Mouse (Mus musculus): ENCODE measurements at regions not wholly inside any gene's neighbourhood (a gene's known extent, or its start where the extent isn't known, plus 50 kb on each side); places are given as distances from the start of the nearest gene placed in this dataset.

GRCm38 (mm10) chr16:24341736-24342135, 51.6 kb upstream of the Lpp start:
- in situ Hi-C loops (cut with MboI; ENCODE audit: low pct_unique_long_range_greater_than_20kb in 1 of 2, low sequenced_read_pairs in 2 of 2, unreplicated experiment in 1 of 2), result loop anchor here in 1 of 2 experiments (25.0 kb wide), 1 partner anchor 721 kb away; no protein-coding TSS in a partner anchor

GRCm38 (mm10) chr16:24340646-24341045, 52.7 kb upstream of the Lpp start:
- in situ Hi-C loops (cut with MboI; ENCODE audit: low pct_unique_long_range_greater_than_20kb in 1 of 2, low sequenced_read_pairs in 2 of 2, unreplicated experiment in 1 of 2), result loop anchor here in 1 of 2 experiments (25.0 kb wide), 1 partner anchor 722 kb away; no protein-coding TSS in a partner anchor

DNA sequence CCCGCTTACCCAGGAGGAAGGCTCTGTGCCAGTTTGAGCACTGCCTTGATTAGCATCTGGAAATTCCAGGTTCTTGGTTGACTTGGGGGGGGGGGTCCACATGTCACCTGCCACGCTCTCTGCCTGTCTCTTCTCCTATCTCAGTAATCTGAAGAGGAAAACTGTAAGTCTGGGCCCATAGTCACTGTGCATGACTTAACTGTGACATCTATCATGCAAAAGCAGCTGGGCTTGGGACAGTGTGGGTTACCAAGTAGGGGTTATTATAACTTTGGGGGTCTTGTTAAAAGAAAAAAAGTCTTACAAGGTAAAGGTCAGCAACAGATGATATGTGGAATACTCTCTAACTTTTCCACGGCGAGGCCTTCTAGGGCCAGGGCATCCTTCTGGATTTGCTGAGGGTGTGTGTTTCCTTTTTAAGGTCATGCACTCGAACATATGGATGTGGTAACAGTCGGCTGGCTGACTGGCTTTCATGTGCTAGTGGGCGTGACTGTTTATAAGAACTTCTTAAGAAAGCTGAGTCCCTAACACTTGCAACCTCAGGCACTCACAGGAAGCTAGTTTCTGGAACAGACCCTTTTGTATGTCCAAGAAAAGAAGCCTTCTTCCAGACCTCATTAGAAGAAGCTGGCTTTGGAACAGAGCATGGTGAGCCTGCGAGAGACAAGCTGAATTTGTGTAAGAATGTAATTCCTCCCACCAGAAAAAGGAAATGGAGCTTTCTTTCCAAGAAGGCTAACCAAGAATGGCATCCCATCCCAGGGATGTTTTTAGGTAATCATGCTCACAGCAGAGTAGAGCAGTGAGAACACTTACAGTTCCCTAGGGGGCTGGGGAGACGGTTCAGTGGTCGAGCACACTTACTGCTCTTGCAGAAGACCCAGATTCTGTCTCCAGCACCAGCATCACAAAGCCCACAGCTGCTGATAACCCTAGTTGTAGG, 53.7 kb upstream of the Lpp start:
- in situ Hi-C loops (cut with MboI; ENCODE audit: low pct_unique_long_range_greater_than_20kb in 1 of 2, low sequenced_read_pairs in 2 of 2, unreplicated experiment in 1 of 2), result loop anchor here in 1 of 2 experiments (25.0 kb wide), 1 partner anchor 723 kb away; no protein-coding TSS in a partner anchor

- in situ Hi-C loops (cut with MboI; ENCODE audit: low pct_unique_long_range_greater_than_20kb in 1 of 2, low sequenced_read_pairs in 2 of 2, unreplicated experiment in 1 of 2), result loop anchor here in 1 of 2 experiments (25.0 kb wide), 1 partner anchor 724 kb away; no protein-coding TSS in a partner anchor
Observed at GRCm38 (mm10) chr16:24338404-24338803, 54.9 kb upstream of the Lpp start.

DNA sequence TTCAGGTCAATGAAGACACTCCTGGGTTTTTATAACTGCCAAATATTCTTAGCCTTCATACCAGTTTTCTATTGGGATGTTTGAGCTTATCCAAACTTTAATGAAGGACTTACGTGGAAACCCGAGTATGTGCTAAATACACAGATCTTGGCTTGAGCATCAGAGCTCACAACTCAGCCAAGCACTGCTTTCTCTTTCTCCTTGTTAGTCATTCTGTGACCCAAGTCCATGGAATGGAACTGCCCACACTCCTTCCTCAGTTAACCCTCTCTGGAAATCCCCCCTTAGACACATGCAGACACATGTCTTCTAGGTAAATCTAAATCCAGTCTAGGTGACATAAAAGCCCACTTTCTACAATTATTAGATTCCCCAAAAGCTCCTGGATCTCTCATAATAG, 58.9 kb upstream of the Lpp start:
- in situ Hi-C loops (cut with MboI; ENCODE audit: low pct_unique_long_range_greater_than_20kb in 1 of 2, low sequenced_read_pairs in 2 of 2, unreplicated experiment in 1 of 2), result loop anchor here in 1 of 2 experiments (25.0 kb wide), 1 partner anchor 728 kb away; no protein-coding TSS in a partner anchor

GRCm38 (mm10) chr16:24331446-24332020, 61.8 kb upstream of the Lpp start:
- in situ Hi-C loops (cut with MboI; ENCODE audit: low pct_unique_long_range_greater_than_20kb in 1 of 2, low sequenced_read_pairs in 2 of 2, unreplicated experiment in 1 of 2), result loop anchor here in 1 of 2 experiments (25.0 kb wide), 1 partner anchor 731 kb away; no protein-coding TSS in a partner anchor

GRCm38 (mm10) chr16:24326571-24326970, 66.7 kb upstream of the Lpp start:
- in situ Hi-C loops (cut with MboI; ENCODE audit: low pct_unique_long_range_greater_than_20kb in 1 of 2, low sequenced_read_pairs in 2 of 2, unreplicated experiment in 1 of 2), result loop anchor here in 1 of 2 experiments (25.0 kb wide), 1 partner anchor 736 kb away; no protein-coding TSS in a partner anchor

DNA sequence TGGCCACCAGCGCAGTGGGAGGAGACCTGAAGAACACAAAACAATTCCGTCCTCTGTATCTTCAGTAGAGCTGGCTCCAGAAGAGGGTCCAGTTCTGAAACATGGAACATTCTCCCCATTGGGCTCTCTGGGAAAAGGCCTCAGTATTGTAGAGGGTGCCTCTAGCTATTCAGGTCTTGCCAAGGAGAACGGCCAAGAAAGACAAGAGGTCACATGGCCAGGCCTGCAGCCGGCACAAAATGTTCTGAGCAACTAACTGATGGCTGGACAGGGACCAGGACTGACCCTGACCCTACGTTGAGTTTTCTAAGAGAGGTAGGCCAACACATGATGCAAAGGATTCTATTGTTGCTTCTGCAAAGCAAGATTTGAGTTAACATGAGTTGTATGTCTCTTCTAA, 67.3 kb upstream of the Lpp start:
- in situ Hi-C loops (cut with MboI; ENCODE audit: low pct_unique_long_range_greater_than_20kb in 1 of 2, low sequenced_read_pairs in 2 of 2, unreplicated experiment in 1 of 2), result loop anchor here in 1 of 2 experiments (25.0 kb wide), 1 partner anchor 736 kb away; no protein-coding TSS in a partner anchor

- in situ Hi-C loops (cut with MboI; ENCODE audit: low pct_unique_long_range_greater_than_20kb in 1 of 2, low sequenced_read_pairs in 2 of 2, unreplicated experiment in 1 of 2), result loop anchor here (25.0 kb wide), 2 partner anchors 338 to 737 kb away; partner anchors contain the start of genes Bcl6 (in 1 of the 2) and Gm37419 (in 1 of the 2)
Observed at GRCm38 (mm10) chr16:24324917-24325316, 68.4 kb upstream of the Lpp start.

DNA sequence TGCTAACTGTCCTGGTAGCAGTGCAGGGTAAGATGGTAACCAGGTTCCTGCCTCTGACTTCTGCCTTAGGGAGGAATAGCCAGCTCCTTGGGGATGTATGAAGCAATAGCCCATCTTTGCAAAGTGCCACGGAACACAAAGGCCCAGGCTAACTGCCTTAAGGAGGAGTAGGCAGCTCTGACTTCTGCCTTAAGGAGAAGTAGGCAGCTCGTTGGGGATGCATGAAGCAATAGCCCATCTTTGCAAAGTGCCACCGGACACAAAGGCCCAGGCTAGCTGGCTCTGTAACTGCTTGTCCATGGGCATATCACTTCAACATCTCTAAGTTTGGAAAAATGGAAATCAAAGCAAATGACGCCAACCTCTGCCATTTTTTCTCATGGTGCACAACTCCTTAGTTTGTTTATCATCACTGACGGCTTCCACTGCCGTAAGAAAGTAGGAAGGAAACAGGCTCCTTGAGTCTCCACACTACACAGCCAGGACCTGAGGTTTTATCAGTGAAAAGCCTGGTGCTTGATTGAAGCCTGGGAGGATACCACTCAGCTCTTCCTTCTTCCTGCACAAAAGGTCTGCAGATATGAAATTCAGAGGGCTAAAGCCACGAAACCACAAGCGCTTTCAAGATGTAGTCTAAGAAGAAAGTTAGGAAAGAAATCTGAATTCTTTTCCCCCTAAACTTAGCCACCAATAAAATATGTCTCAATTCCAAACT, 74.4 kb upstream of the Lpp start:
- in situ Hi-C loops (cut with MboI; ENCODE audit: low pct_unique_long_range_greater_than_20kb in 1 of 2, low sequenced_read_pairs in 2 of 2, unreplicated experiment in 1 of 2), result loop anchor here (10.0 to 25.0 kb wide), 2 partner anchors 332 to 334 kb away; partner anchors contain the start of genes Bcl6 (in 2 of the 2) and Gm37419 (in 2 of the 2)

- in situ Hi-C loops (cut with MboI; ENCODE audit: low pct_unique_long_range_greater_than_20kb in 1 of 2, low sequenced_read_pairs in 2 of 2, unreplicated experiment in 1 of 2), result loop anchor here (10.0 to 25.0 kb wide), 2 partner anchors 326 to 329 kb away; partner anchors contain the start of genes Bcl6 (in 2 of the 2) and Gm37419 (in 2 of the 2)
Observed at GRCm38 (mm10) chr16:24313544-24314326, 79.6 kb upstream of the Lpp start.

DNA sequence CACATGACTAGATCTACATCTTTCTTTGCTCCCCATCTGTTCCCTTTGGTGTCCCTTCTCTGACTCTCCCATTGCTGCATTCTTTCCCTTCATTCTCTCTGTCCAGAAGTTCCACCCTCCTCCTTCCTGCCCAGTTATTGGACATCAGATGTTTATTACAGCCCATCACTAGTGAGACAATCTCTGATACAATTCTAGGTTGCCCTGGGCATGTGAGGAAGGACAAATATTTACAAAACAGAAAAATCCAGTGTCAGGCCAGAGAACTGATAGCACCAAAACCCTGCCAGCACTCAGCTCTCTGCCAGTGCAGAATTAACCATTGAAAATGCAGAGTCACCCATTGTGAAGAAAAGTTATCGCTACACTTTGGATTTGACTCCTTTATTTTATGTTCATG, 87.9 kb upstream of the Lpp start:
- in situ Hi-C loops (cut with MboI; ENCODE audit: low pct_unique_long_range_greater_than_20kb in 1 of 2, low sequenced_read_pairs in 2 of 2, unreplicated experiment in 1 of 2), result loop anchor here in 1 of 2 experiments (25.0 kb wide), 1 partner anchor 318 kb away; the partner anchor contains the start of genes Bcl6 and Gm37419

- in situ Hi-C loops (cut with MboI; ENCODE audit: low pct_unique_long_range_greater_than_20kb in 1 of 2, low sequenced_read_pairs in 2 of 2, unreplicated experiment in 1 of 2), result no loop called here
Observed at GRCm38 (mm10) chr16:24296790-24297189, 96.5 kb upstream of the Lpp start.

- in situ Hi-C loops (cut with MboI; ENCODE audit: low pct_unique_long_range_greater_than_20kb in 1 of 2, low sequenced_read_pairs in 2 of 2, unreplicated experiment in 1 of 2), result no loop called here
Observed at GRCm38 (mm10) chr16:24295626-24296440, 97.5 kb upstream of the Lpp start.

GRCm38 (mm10) chr16:24284215-24284614, 109.1 kb upstream of the Lpp start:
- in situ Hi-C loops (cut with MboI; ENCODE audit: low pct_unique_long_range_greater_than_20kb in 1 of 2, low sequenced_read_pairs in 2 of 2, unreplicated experiment in 1 of 2), result no loop called here

DNA sequence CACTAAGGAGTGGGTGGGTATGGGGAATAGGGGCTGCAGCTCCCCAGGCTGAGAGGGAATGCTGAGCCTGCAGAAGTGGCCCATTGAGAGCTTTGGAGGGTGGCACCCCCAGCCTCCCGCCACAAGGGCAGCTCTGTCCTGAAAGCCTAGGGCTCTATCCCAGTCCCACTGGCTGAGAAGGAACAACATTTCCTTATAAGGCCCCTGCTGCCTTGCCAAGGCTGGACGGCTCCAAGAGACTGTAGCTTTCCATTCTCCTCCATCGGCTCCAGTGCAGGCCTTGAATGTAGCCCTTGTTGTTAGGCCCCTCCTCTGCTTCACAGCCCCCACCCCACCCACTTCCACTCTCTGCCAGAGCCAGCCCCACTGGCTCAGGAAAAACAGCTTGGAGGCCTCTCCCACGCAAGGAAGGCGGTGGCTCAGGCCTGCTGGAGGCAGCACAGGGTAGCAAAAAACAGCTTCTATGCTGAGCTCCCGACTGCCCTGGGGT, 111.1 kb upstream of the Lpp start:
- in situ Hi-C loops (cut with MboI; ENCODE audit: low pct_unique_long_range_greater_than_20kb in 1 of 2, low sequenced_read_pairs in 2 of 2, unreplicated experiment in 1 of 2), result no loop called here

All from mouse embryonic stem cell (cell line).